In the genomic region with DNA sequence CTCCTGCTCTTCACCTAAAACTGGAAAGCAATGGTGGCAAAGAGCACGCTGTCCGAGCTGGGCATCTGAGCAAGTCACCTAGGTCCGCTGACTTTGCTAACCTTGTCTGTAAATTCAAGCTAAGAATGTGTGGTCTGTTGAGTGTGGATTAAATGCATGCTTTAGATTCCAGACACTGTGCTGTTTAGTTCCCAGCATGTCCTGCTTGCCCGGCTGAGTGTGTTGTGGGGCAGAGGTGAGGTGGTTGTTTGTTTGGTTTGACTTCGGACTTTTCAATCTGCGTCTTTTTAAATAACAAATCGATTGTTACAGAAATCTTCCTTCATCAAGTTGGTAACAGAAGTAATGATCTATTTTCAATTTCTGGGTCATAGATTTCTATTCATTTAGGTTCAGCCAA, we compare ENCODE assay signal across 29 mouse cellular contexts. TPM values are rescaled to one million over a fixed set of nuclear protein-coding genes. Genes with fewer than 3 reads are reported as not detected.
DNase-seq lines count a peak whose midpoint lies in the region; ATAC-seq and TF ChIP-seq lines count a peak whose summit lies in the region.
"Had no signal": no experiment of that assay in that cellular context is flagged by ENCODE, and none has a peak within 500 bp of the region (broad histone marks: within the 10 kb centered on the region; RNA-seq: fewer than 3 reads in every experiment).

No protein-coding gene starts in this region.

- WGBS in heart, embryonic 13.5 days, result 63% methylated on average over 7 of the region's 7 CpGs
- WGBS in heart, embryonic 12.5 days, result 73% methylated on average over 7 of the region's 7 CpGs
- WGBS in heart, embryonic 16.5 days, result 64% methylated on average over 7 of the region's 7 CpGs
- WGBS in liver, postnatal 0 days (ENCODE audit: insufficient replicate concordance), result 84% methylated on average over 7 of the region's 7 CpGs
- WGBS in liver, embryonic 11.5 days, result 88% methylated on average over 7 of the region's 7 CpGs

- no peak for TF ChIP-seq EP300 in liver, postnatal 0 days (IDR thresholded peaks at IDR 0.05; ENCODE audit: low read depth)

- no peak overlapping the region for H3K4me2 ChIP-seq in heart, embryonic 13.5 days
- no peak overlapping the region for H3K4me2 ChIP-seq in heart, embryonic 12.5 days
- no peak overlapping the region for H3K4me2 ChIP-seq in heart, embryonic 16.5 days (ENCODE audit: low read depth, low read length)
- no peak overlapping the region for H3K4me2 ChIP-seq in liver, postnatal 0 days (ENCODE audit: low read depth, low read length)
- H3K4me2 ChIP-seq in liver, embryonic 11.5 days, result no peak overlapping the region
- H3K4me2 ChIP-seq: forebrain, embryonic 13.5 days; hindbrain, embryonic 14.5 days had no signal

- peak overlapping the region; percentile 68 for H3K27ac ChIP-seq in heart, embryonic 13.5 days (replicated peaks)
- H3K27ac ChIP-seq in heart, embryonic 12.5 days (ENCODE audit: poor library complexity, severe bottlenecking), result no peak overlapping the region; the same call in 1 of the 2 replicates
- H3K27ac ChIP-seq in heart, embryonic 16.5 days (ENCODE audit: low read length), result peak overlapping the region; percentile 57
- H3K27ac ChIP-seq in liver, postnatal 0 days (ENCODE audit: low read depth), result peak overlapping the region; percentile 84
- H3K27ac ChIP-seq in liver, embryonic 11.5 days (ENCODE audit: low read depth, low read length), result no peak overlapping the region
- H3K27ac ChIP-seq: forebrain, embryonic 10.5 days; forebrain, embryonic 13.5 days; heart, adult 2 months; hindbrain, embryonic 14.5 days; hindbrain, postnatal 0 days had no signal

- ATAC-seq in heart, embryonic 13.5 days (ENCODE audit: extremely low read depth, insufficient number of reproducible peaks, low FRiP score, low TSS enrichment), result no peak
- no peak for ATAC-seq in heart, embryonic 12.5 days (ENCODE audit: insufficient number of reproducible peaks, low FRiP score)
- 0 out of 2 replicates have a peak, but pooled peaks have one; percentile 46 for ATAC-seq in heart, embryonic 16.5 days (replicated peaks; ENCODE audit: extremely low read depth, insufficient read depth, low FRiP score)
- ATAC-seq in liver, postnatal 0 days, result peak; percentile 72
- ATAC-seq in liver, embryonic 11.5 days (replicated peaks; ENCODE audit: low FRiP score), result no peak
- ATAC-seq: forebrain, embryonic 13.5 days; forebrain, embryonic 16.5 days; hindbrain, postnatal 0 days; inflammation-experienced regulatory T-cells, adult 6 months; intestine, embryonic 16.5 days; Patski had no signal

- peaks cover 88% of the 10 kb centered on the region for H3K36me3 ChIP-seq in heart, embryonic 13.5 days
- H3K36me3 ChIP-seq in heart, embryonic 12.5 days, result peaks cover 68% of the 10 kb centered on the region
- H3K36me3 ChIP-seq in heart, embryonic 16.5 days (ENCODE audit: control insufficient read depth, insufficient read depth), result peaks cover 26% of the 10 kb centered on the region
- peaks cover 63% of the 10 kb centered on the region for H3K36me3 ChIP-seq in liver, postnatal 0 days (replicated peaks; ENCODE audit: insufficient read depth, low read length)
- peaks cover 24% of the 10 kb centered on the region for H3K36me3 ChIP-seq in liver, embryonic 11.5 days (ENCODE audit: control insufficient read depth, insufficient read depth, low read length)

- no peak overlapping the region for H3K4me3 ChIP-seq in heart, embryonic 13.5 days
- no peak overlapping the region for H3K4me3 ChIP-seq in heart, embryonic 12.5 days
- H3K4me3 ChIP-seq in heart, embryonic 16.5 days (ENCODE audit: low read length), result no peak overlapping the region
- H3K4me3 ChIP-seq in liver, postnatal 0 days (ENCODE audit: low read depth, low read length), result no peak overlapping the region
- H3K4me3 ChIP-seq in liver, embryonic 11.5 days (ENCODE audit: low read depth, low read length), result no peak overlapping the region
- H3K4me3 ChIP-seq: forebrain, embryonic 10.5 days; forebrain, embryonic 13.5 days; heart, adult 2 months had no signal

- DNase-seq in heart, adult 9 months (ENCODE audit: low spot score in 2 of 2), result no peak
- no peak for DNase-seq in liver, postnatal 0 days
- no peak for DNase-seq in liver, embryonic 11.5 days (ENCODE audit: low spot score)
- DNase-seq in lung, postnatal 36 days, result peak; percentile 25
- DNase-seq in lung, postnatal 10 days, result no peak
- DNase-seq: adrenal gland, postnatal 10 days; adrenal gland, postnatal 36 days; B cell, adult 2 months; cerebellum, adult 18-20 months; cerebellum, adult 9-10 months; cerebellum, postnatal 14 days; gastrocnemius, postnatal 10 days; gastrocnemius, postnatal 36 days; heart, adult 2 months; heart, postnatal 36 days had no signal

- H3K4me1 ChIP-seq in heart, embryonic 13.5 days, result peaks cover 38% of the 10 kb centered on the region
- H3K4me1 ChIP-seq in heart, embryonic 12.5 days (replicated peaks), result peaks cover 31% of the 10 kb centered on the region
- H3K4me1 ChIP-seq in heart, embryonic 16.5 days (ENCODE audit: control insufficient read depth, insufficient read depth, low read length), result peaks cover 6% of the 10 kb centered on the region
- H3K4me1 ChIP-seq in liver, postnatal 0 days (ENCODE audit: insufficient read depth), result peaks cover 3% of the 10 kb centered on the region; the same call in 1 of the 2 replicates
- H3K4me1 ChIP-seq in liver, embryonic 11.5 days (replicated peaks; ENCODE audit: control insufficient read depth, insufficient read depth, low read length), result no peaks in the 10 kb centered on the region
- H3K4me1 ChIP-seq: forebrain, embryonic 10.5 days; forebrain, embryonic 13.5 days had no signal

- no peak for TF ChIP-seq CTCF in liver, postnatal 0 days (IDR thresholded peaks at IDR 0.05; ENCODE audit: low read depth)

- H3K9ac ChIP-seq in heart, embryonic 13.5 days, result no peak overlapping the region
- H3K9ac ChIP-seq in heart, embryonic 12.5 days, result no peak overlapping the region
- no peak overlapping the region for H3K9ac ChIP-seq in heart, embryonic 16.5 days (ENCODE audit: low read length)
- H3K9ac ChIP-seq in liver, postnatal 0 days (replicated peaks), result no peak overlapping the region
- no peak overlapping the region for H3K9ac ChIP-seq in liver, embryonic 11.5 days (ENCODE audit: low read depth, low read length)
- H3K9ac ChIP-seq: forebrain, embryonic 13.5 days; hindbrain, embryonic 14.5 days had no signal

- no peaks in the 10 kb centered on the region for H3K27me3 ChIP-seq in heart, embryonic 13.5 days (replicated peaks)
- H3K27me3 ChIP-seq in heart, embryonic 12.5 days (replicated peaks), result no peaks in the 10 kb centered on the region
- H3K27me3 ChIP-seq in heart, embryonic 16.5 days (ENCODE audit: control insufficient read depth, insufficient read depth, low read length), result no peaks in the 10 kb centered on the region
- H3K27me3 ChIP-seq in liver, postnatal 0 days (ENCODE audit: insufficient read depth, low read length), result no peaks in the 10 kb centered on the region
- H3K27me3 ChIP-seq in liver, embryonic 11.5 days (replicated peaks; ENCODE audit: control insufficient read depth, insufficient read depth, low read length), result no peaks in the 10 kb centered on the region
- H3K27me3 ChIP-seq: CH12.LX; forebrain, embryonic 13.5 days; Patski had no signal

- H3K9me3 ChIP-seq in heart, embryonic 13.5 days, result no peaks in the 10 kb centered on the region
- no peaks in the 10 kb centered on the region for H3K9me3 ChIP-seq in heart, embryonic 12.5 days (replicated peaks)
- no peaks in the 10 kb centered on the region for H3K9me3 ChIP-seq in heart, embryonic 16.5 days (replicated peaks; ENCODE audit: control insufficient read depth, low read length)
- no peaks in the 10 kb centered on the region for H3K9me3 ChIP-seq in liver, postnatal 0 days (ENCODE audit: low read length)
- no peaks in the 10 kb centered on the region for H3K9me3 ChIP-seq in liver, embryonic 11.5 days (ENCODE audit: control insufficient read depth, low read length)
- H3K9me3 ChIP-seq: forebrain, embryonic 10.5 days; forebrain, embryonic 13.5 days; G1E had no signal

RNA-seq across cellular contexts. Expression of gene Rab14, which starts 43.1 kb away (rescaled TPM):
- polyA plus RNA-seq in heart, embryonic 13.5 days (2015; fragmentation: Nextera tagmentation; extraction: Ambion mirVana), result 228 and 262 TPM in 2 replicates
- polyA plus RNA-seq in heart, embryonic 12.5 days (2016; fragmentation: Nextera tagmentation; extraction: Ambion mirVana), result 255 and 280 TPM in 2 replicates
- 256 and 284 TPM in 2 replicates for polyA plus RNA-seq in heart, embryonic 16.5 days (2015; fragmentation: Nextera tagmentation; extraction: Ambion mirVana)
- 208 and 217 TPM in 2 replicates for polyA plus RNA-seq in liver, postnatal 0 days (2015; fragmentation: Nextera tagmentation; extraction: Ambion mirVana)
- 192 and 201 TPM in 2 replicates for polyA plus RNA-seq in liver, embryonic 11.5 days (2014; fragmentation: Nextera tagmentation; extraction: Ambion mirVana)

RNA-seq across cellular contexts. Expression of gene Cntrl, which starts 48.5 kb away (rescaled TPM):
- 16.2 and 16.5 TPM in 2 replicates for polyA plus RNA-seq in heart, embryonic 13.5 days (2015; fragmentation: Nextera tagmentation; extraction: Ambion mirVana)
- polyA plus RNA-seq in heart, embryonic 12.5 days (2016; fragmentation: Nextera tagmentation; extraction: Ambion mirVana), result 22.0 and 23.0 TPM in 2 replicates
- 19.7 and 21.3 TPM in 2 replicates for polyA plus RNA-seq in heart, embryonic 16.5 days (2015; fragmentation: Nextera tagmentation; extraction: Ambion mirVana)
- polyA plus RNA-seq in liver, postnatal 0 days (2015; fragmentation: Nextera tagmentation; extraction: Ambion mirVana), result 10.5 and 10.8 TPM in 2 replicates
- 18.4 and 22.7 TPM in 2 replicates for polyA plus RNA-seq in liver, embryonic 11.5 days (2014; fragmentation: Nextera tagmentation; extraction: Ambion mirVana)

RNA-seq across cellular contexts. Expression of gene AI182371, which starts 56.5 kb away (rescaled TPM):
- 0.35 and 0.74 TPM in 2 replicates for polyA plus RNA-seq in heart, embryonic 13.5 days (2015; fragmentation: Nextera tagmentation; extraction: Ambion mirVana)
- 0.31 and 0.47 TPM in 2 replicates for polyA plus RNA-seq in heart, embryonic 12.5 days (2016; fragmentation: Nextera tagmentation; extraction: Ambion mirVana)
- 0.10 and 0.42 TPM in 2 replicates for polyA plus RNA-seq in heart, embryonic 16.5 days (2015; fragmentation: Nextera tagmentation; extraction: Ambion mirVana)
- polyA plus RNA-seq in liver, postnatal 0 days (2015; fragmentation: Nextera tagmentation; extraction: Ambion mirVana), result 90.6 and 102 TPM in 2 replicates
- 0.99 and 2.5 TPM in 2 replicates for polyA plus RNA-seq in liver, embryonic 11.5 days (2014; fragmentation: Nextera tagmentation; extraction: Ambion mirVana)
- polyA plus RNA-seq: hindbrain, embryonic 11.5 days had no signal

Comparison
In these comparisons a context has a peak if more than half of its experiments do, and no peak if none do; other contexts are left out.
1. ATAC-seq: peak in heart, embryonic 16.5 days (single experiment) and liver, postnatal 0 days (single experiment); none in heart, embryonic 13.5 days (single experiment), heart, embryonic 12.5 days (single experiment) and liver, embryonic 11.5 days (single experiment).
2. H3K27ac ChIP-seq: peak in heart, embryonic 13.5 days (single experiment), heart, embryonic 16.5 days (single experiment) and liver, postnatal 0 days (single experiment); none in heart, embryonic 12.5 days (single experiment) and liver, embryonic 11.5 days (single experiment).
3. RNA of gene AI182371, which starts 56.5 kb away (polyA plus RNA-seq): 90.6 to 102 TPM in liver, postnatal 0 days; 0.99 to 2.5 TPM in liver, embryonic 11.5 days, 0.31 to 0.47 TPM in heart, embryonic 12.5 days, 0.10 to 0.42 TPM in heart, embryonic 16.5 days and 0.35 to 0.74 TPM in heart, embryonic 13.5 days; every median in the first group is over 10 times any median in the second.